Mouse (Mus musculus) liver, postnatal 0 days (tissue): Measurements from ENCODE around the gene Ric8a. TPM values are rescaled to one million over a fixed set of nuclear protein-coding genes. Genes with fewer than 3 reads are reported as not detected.

Experiments
- ATAC-seq: fragments of 200-750 bp; cut with Nextera tagmentation; 2 replicates; pipeline ENCODE4 v1.8.0; 2017; ENCODE audit warnings: mild to moderate bottlenecking, moderate library complexity
- DNase-seq: peaks from one replicate; pipeline ENCODE4 v3.0.0-alpha.2; 2016
- H3K27ac ChIP-seq: fragments of 300-500 bp; sonication (generic); 2 replicates; pipeline ENCODE4 v1.5.1; 2014; ENCODE audit warnings: antibody characterized with exemption, moderate library complexity, mild to moderate bottlenecking, low read depth
- H3K27me3 ChIP-seq: fragments of 300-500 bp; sonication (generic); 2 replicates; pipeline ENCODE4 v1.6.1; 2014; ENCODE audit warnings: low read length, control low read depth, mixed read lengths; ENCODE audit not compliant: insufficient read depth
- H3K36me3 ChIP-seq: fragments of 300-500 bp; sonication (generic); replicated peaks from 2 replicates; pipeline ENCODE4 v1.6.1; 2014; ENCODE audit warnings: mild to moderate bottlenecking, control low read depth, low read length, moderate library complexity, mixed read lengths; ENCODE audit not compliant: insufficient read depth
- H3K4me1 ChIP-seq: fragments of 300-500 bp; sonication (generic); 2 replicates; pipeline ENCODE4 v1.6.1; 2014; ENCODE audit warnings: antibody characterized with exemption, mild to moderate bottlenecking, control low read depth; ENCODE audit not compliant: insufficient read depth
- H3K4me2 ChIP-seq: fragments of 300-500 bp; sonication (generic); 2 replicates; pipeline ENCODE4 v1.6.1; 2014; ENCODE audit warnings: low read depth, mild to moderate bottlenecking, low read length, moderate library complexity, mixed read lengths
- H3K4me3 ChIP-seq: fragments of 300-500 bp; sonication (generic); 2 replicates; pipeline ENCODE4 v1.5.1; 2014; ENCODE audit warnings: low read depth, low read length
- H3K9ac ChIP-seq: fragments of 300-500 bp; sonication (generic); replicated peaks from 2 replicates; pipeline ENCODE4 v1.6.1; 2014; ENCODE audit warnings: mild to moderate bottlenecking, moderate library complexity
- H3K9me3 ChIP-seq: fragments of 300-500 bp; sonication (generic); 2 replicates; pipeline ENCODE4 v1.6.1; 2016; ENCODE audit warnings: mild to moderate bottlenecking, control low read depth, low read length, mixed read lengths
- CTCF ChIP-seq: sonication (generic); IDR thresholded peaks from 2 replicates; pipeline ENCODE4 v1.5.1; 2016; ENCODE audit warnings: antibody characterized with exemption, low read depth
- EP300 ChIP-seq: IDR thresholded peaks from 2 replicates; pipeline ENCODE4 v1.6.1; 2016; ENCODE audit warnings: antibody characterized with exemption, low read depth, mild to moderate bottlenecking
- WGBS: fragments of 180-500 bp; shearing (Covaris S2); extraction: QIAGEN DNeasy Blood & Tissue Kit; methylation state at CpG from one replicate; pipeline ENCODE4 v1.1.7; 2014; ENCODE audit not compliant: insufficient replicate concordance; 5-methylcytosine and 5-hydroxymethylcytosine counted together
- polyA plus RNA-seq: library from polyadenylated mRNA; unstranded; fragments of >200 nt; fragmentation: Nextera tagmentation; extraction: Ambion mirVana; gene quantifications from 2 replicates; pipeline ENCODE4 v1.2.1, GENCODE M21; 2015

Gene Ric8a
- polyA plus RNA-seq, 1 experiment from 2014 or later: 17.1 TPM

DNA sequence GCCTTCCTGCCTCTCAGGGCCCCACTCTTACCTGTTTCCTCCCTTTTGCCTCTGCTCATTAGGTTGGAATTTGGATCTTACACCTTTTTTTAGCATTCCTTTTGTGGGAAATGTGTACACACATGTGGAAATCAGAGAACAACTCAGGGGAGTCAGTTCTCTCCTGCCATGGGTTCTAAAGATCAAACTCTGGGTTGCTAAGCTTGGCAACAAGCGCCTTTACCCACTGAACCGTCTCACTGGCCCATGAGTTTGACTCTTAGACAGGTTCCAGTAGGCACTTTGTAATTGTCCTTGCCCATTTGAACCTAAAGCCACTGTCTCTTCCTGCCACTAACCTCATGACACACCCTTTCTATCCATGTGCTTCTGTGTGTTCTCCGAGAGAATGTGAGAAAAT, 37.9 kb downstream of the Ric8a start:
- WGBS: 89% methylated on average over 3 of the region's 3 CpGs
- no peak for DNase-seq
- no peak for ATAC-seq
- H3K27ac ChIP-seq: no peak overlapping the region
- H3K27me3 ChIP-seq: no peaks in the 10 kb centered on the region
- no peaks in the 10 kb centered on the region for H3K4me1 ChIP-seq
- H3K36me3 ChIP-seq: peaks cover 57% of the 10 kb centered on the region
- TF ChIP-seq CTCF (no peak), EP300 (no peak)
- H3K4me2 ChIP-seq: no peak overlapping the region
- no peak overlapping the region for H3K4me3 ChIP-seq
- no peaks in the 10 kb centered on the region for H3K9me3 ChIP-seq
- H3K9ac ChIP-seq: no peak overlapping the region

GRCm38 (mm10) chr7:140897863-140898262, 41.1 kb downstream of the Ric8a start:
- H3K36me3 ChIP-seq: peaks cover 39% of the 10 kb centered on the region
- WGBS: 77% methylated on average over 7 of the region's 7 CpGs
- no peak overlapping the region for H3K4me2 ChIP-seq
- TF ChIP-seq EP300 (no peak), CTCF (no peak)
- no peaks in the 10 kb centered on the region for H3K27me3 ChIP-seq
- no peak overlapping the region for H3K4me3 ChIP-seq
- no peaks in the 10 kb centered on the region for H3K4me1 ChIP-seq
- DNase-seq (no peak), ATAC-seq (no peak)
- no peak overlapping the region for H3K27ac ChIP-seq
- no peak overlapping the region for H3K9ac ChIP-seq
- H3K9me3 ChIP-seq: no peaks in the 10 kb centered on the region

GRCm38 (mm10) chr7:140899121-140899520, 42.4 kb downstream of the Ric8a start:
- Histone ChIP-seq H3K27ac (no peak overlapping the region), H3K9me3 (no peaks in the 10 kb centered on the region), H3K27me3 (no peaks in the 10 kb centered on the region), H3K4me2 (no peak overlapping the region), H3K36me3 (peaks cover 34% of the 10 kb centered on the region), H3K4me3 (no peak overlapping the region), H3K9ac (no peak overlapping the region), H3K4me1 (no peaks in the 10 kb centered on the region)
- no peak for TF ChIP-seq CTCF
- TF ChIP-seq EP300: no peak
- 78% methylated on average over 3 of the region's 3 CpGs for WGBS
- no peak for ATAC-seq
- DNase-seq: no peak

- Histone ChIP-seq H3K36me3 (peaks cover 24% of the 10 kb centered on the region), H3K27ac (no peak within 1 kb of the TSS), H3K9me3 (no peaks in the 10 kb centered on the region), H3K4me1 (no peaks in the 10 kb centered on the region), H3K4me2 (no peak within 1 kb of the TSS), H3K4me3 (no peak within 1 kb of the TSS), H3K27me3 (no peaks in the 10 kb centered on the region), H3K9ac (no peak within 1 kb of the TSS)
- ATAC-seq (no peak), DNase-seq (no peak)
- TF ChIP-seq CTCF (no peak), EP300 (no peak)
- WGBS: 80% methylated on average over 10 of the region's 10 CpGs
Observed at GRCm38 (mm10) chr7:140900220-140900619, 43.5 kb downstream of the Ric8a start, which contains the start of gene Cox8b. Cox8b (minus strand) TSS chr7:140900446.

DNA sequence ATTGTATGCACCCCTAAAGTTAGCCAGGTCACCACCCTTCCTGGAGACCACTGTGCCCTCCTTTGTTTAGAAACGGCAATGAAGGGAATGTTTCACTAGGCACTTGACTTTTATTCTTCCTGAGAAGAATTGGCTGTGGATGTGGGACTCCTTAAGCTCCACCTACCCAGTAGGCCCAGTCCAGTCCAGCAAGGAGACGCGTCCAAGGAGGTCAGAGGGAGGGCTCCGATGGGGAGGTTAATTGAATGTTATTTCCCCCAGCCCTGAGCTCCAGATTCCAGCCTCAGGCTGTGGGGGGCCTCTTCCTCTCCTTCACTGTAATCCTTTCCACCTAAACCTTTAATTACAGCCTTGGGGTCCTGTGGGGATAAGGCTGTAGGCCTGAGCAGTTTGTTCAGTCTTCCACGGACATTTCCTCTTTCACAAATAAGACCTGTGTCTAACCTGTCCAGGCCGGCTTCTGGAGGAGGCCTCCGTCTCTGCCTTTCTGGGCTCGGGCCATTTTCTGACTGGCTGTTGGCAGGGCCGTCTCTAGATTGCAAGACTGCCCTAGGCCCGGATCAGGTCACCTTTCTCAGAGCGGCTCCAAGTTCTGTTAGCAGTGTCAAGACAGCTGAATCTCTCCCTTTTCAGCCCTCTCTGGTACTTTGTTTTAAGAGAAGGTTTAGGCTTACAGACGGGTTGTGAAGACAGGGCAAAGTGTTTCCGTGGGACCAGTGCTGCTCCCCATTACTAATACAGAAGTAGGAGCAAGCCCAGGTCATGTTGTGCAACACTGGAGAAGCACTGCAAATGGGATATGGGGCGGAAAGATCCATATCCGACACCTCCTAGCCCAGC, 45.5 kb downstream of the Ric8a start:
- Histone ChIP-seq H3K4me1 (no peaks in the 10 kb centered on the region), H3K27ac (no peak overlapping the region), H3K9me3 (no peaks in the 10 kb centered on the region), H3K36me3 (peaks cover 17% of the 10 kb centered on the region), H3K4me3 (no peak overlapping the region), H3K27me3 (no peaks in the 10 kb centered on the region), H3K4me2 (no peak overlapping the region), H3K9ac (no peak overlapping the region)
- DNase-seq: no peak
- ATAC-seq: no peak
- no peak for TF ChIP-seq EP300
- TF ChIP-seq CTCF: no peak
- 75% methylated on average over 15 of the region's 15 CpGs for WGBS

GRCm38 (mm10) chr7:140903212-140903611, 46.5 kb downstream of the Ric8a start:
- TF ChIP-seq CTCF (peak; percentile 96), EP300 (no peak)

More at GRCm38 (mm10) chr7:140903212-140903611, 46.5 kb downstream of the Ric8a start:
- Histone ChIP-seq H3K4me1 (no peaks in the 10 kb centered on the region; the same call in 1 of the 2 replicates), H3K4me3 (no peak overlapping the region), H3K27ac (peak overlapping the region; percentile 52; the same call in 1 of the 2 replicates), H3K4me2 (no peak overlapping the region), H3K36me3 (peaks cover 7% of the 10 kb centered on the region; the same call in 1 of the 2 replicates), H3K27me3 (no peaks in the 10 kb centered on the region), H3K9ac (no peak overlapping the region; the same call in 1 of the 2 replicates), H3K9me3 (no peaks in the 10 kb centered on the region)
- peak; percentile 43 for ATAC-seq
- WGBS: 20% methylated on average over 13 of the region's 13 CpGs
- DNase-seq: peak; percentile 87
